Comparison of ENCODE assay signal across 18 mouse cellular contexts in the genomic region with DNA sequence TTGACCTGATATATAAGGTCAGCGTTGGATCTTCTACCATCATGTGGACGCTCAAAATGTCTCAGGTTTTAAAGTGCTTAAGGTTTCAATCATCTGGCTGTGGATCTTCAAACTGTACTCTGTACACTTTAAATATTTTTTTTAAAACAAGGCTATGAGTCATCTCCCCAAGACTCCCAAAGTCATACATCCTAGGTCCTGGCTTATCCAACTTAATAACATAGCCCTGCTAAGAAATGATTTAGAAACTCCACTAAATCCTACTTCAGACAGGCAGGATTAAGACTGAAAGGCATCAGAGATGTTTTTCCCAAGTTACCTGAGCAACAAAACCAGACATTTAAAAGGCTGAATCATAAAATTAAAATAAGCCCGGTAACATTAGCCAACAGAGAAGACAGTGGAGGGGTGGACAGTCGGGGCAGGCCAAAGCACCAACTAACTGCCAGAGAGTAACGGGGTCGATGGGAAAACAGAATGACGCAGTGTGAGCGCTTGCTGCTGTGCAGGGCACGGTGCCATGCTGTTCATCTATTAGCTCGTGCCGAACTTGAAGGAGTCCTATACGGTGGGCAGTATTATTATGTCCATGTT.
"Had no signal": no experiment of that assay in that cellular context is flagged by ENCODE, and none has a peak within 500 bp of the region (broad histone marks: within the 10 kb centered on the region; RNA-seq: fewer than 3 reads in every experiment).

No protein-coding gene starts in this region.

- H3K4me2 ChIP-seq: liver, embryonic 13.5 days; midbrain, embryonic 11.5 days; midbrain, embryonic 15.5 days; neural tube, embryonic 12.5 days; neural tube, embryonic 15.5 days; stomach, embryonic 15.5 days had no signal

- ATAC-seq: midbrain, embryonic 15.5 days had no signal

- H3K9me3 ChIP-seq: liver, embryonic 13.5 days; midbrain, embryonic 15.5 days; neural tube, embryonic 12.5 days; neural tube, embryonic 15.5 days; stomach, embryonic 15.5 days had no signal

- H3K4me1 ChIP-seq: liver, embryonic 13.5 days; midbrain, embryonic 15.5 days; neural tube, embryonic 12.5 days; neural tube, embryonic 15.5 days; stomach, embryonic 15.5 days had no signal

- DNase-seq: kidney, postnatal 25 days; layer of hippocampus, postnatal 36 days; liver, embryonic 13.5 days; lung, adult 2 months; lung, postnatal 14 days; lung, postnatal 4 days; right cerebral cortex, postnatal 25 days; spleen, adult 18-20 months; thymus, adult 2 months; thymus, postnatal 14 days; thymus, postnatal 4 days had no signal

- H3K4me3 ChIP-seq: left cerebral cortex, adult 2 months; liver, embryonic 13.5 days; midbrain, embryonic 15.5 days; neural tube, embryonic 12.5 days; neural tube, embryonic 15.5 days; stomach, embryonic 15.5 days had no signal

- H3K27ac ChIP-seq: kidney, postnatal 0 days; left cerebral cortex, adult 2 months; liver, embryonic 13.5 days; midbrain, embryonic 15.5 days; neural tube, embryonic 12.5 days; neural tube, embryonic 15.5 days; stomach, embryonic 15.5 days had no signal

- H3K27me3 ChIP-seq: liver, embryonic 13.5 days; midbrain, embryonic 15.5 days; neural tube, embryonic 12.5 days; neural tube, embryonic 15.5 days; stomach, embryonic 15.5 days had no signal

- H3K36me3 ChIP-seq: liver, embryonic 13.5 days; midbrain, embryonic 15.5 days; neural tube, embryonic 12.5 days; neural tube, embryonic 15.5 days; stomach, embryonic 15.5 days had no signal

- H3K9ac ChIP-seq: liver, embryonic 13.5 days; midbrain, embryonic 15.5 days; neural tube, embryonic 12.5 days; neural tube, embryonic 15.5 days; stomach, embryonic 15.5 days had no signal
